Mouse (Mus musculus) CD4-positive naive resting alpha-beta T cell, adult 57 days (primary cell): ENCODE data around the gene Olfr38. TPM values are rescaled to one million over a fixed set of nuclear protein-coding genes. Genes with fewer than 3 reads are reported as not detected.

Experiments
- total RNA-seq: library from RNA; stranded (reverse); gene quantifications from one replicate; pipeline ENCODE4 v1.2.4, GENCODE M21; 2023

Olfr38 gene
- total RNA-seq, result not detected

DNA sequence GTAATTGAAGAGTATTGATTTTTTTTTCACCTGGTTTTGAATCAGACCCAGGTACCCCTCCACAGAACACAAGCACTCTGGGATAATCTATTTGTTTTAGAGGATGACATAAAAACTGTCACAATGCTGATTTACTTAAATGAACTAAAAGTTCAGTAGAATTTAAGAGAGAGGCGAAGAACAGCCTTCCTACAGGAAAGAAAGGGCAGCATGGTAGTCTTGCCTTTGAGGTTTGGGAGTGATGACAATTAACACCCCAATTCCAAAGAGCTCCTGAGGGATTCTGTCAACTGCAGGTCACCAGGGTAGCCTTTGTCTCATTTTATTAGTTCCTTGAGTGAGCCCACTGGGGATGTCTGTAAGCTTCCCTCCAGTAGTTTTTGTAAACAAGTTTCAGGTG is at the start of gene Olfr38:
Gene Olfr38, plus strand, starts transcription at position 301 of the 400 bp plus-strand sequence.

DNA sequence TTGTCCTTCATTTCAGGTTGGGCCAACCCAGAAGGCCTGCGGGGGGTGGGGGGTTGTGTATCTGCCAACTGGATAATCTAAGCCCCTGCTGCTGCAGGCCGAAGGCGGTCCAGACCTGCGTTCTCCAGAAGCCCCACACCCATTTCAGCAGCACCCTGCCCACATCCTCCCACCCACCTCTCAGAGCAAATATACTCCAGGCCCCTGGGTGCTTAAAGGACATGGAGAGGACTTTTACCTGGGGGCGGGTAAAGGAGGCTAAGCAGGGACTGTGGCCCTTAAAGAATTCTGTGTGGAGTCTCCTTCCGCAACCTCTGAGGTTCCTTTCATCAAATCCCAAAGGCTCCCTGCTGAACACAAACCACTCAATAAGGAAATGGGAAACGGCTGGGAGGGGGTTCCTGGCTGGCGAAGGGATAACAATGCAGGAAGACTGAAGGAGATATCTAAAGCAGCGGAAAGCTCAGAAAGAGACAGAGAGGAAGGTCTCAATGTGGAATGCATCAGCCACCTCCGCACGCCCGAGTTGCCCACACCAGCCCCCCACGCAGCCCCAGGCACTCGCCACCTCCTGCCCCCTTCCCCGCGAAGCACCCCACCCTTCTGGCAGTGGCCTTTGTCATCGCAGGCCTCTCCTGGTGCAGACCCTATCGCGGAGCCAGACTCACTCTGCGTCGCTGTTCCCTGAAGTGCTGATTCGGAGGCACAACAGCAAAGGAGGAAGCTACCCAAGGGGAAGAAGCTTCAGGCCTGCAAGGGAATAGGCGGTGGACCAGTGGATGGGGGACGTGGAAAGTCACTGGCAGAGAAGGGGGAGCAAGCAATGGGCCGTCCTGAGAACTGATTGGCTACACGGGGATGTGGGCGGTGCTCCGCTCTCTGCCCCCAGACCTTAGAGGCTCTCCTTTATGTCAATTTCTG is 46.7 kb upstream of the Olfr38 start, which contains the start of gene Tcaf1:
Gene Tcaf1, minus strand, starts transcription at position 798 of the 921 bp plus-strand sequence.

DNA sequence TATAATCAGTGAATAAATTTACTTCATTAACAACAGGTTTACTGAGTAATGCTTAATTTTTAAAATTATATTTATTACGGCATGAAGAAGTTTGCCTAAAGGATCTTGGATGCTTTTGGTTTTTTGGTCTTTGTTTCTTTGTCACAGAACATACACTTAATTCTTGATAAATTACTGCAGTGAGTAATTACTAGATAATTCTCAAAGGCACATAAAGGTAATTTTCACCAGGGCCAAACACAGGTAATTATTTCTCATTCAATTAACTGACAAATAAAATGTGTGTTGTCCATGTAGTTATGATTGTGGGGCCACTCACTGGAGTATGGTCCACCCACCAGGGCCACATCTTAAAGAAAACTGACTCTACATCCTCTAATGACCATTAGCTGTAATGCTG is 17.1 kb upstream of the Olfr38 start, which contains the start of gene Olfr453:
Gene Olfr453, plus strand, starts transcription at position 301 of the 400 bp plus-strand sequence.

DNA sequence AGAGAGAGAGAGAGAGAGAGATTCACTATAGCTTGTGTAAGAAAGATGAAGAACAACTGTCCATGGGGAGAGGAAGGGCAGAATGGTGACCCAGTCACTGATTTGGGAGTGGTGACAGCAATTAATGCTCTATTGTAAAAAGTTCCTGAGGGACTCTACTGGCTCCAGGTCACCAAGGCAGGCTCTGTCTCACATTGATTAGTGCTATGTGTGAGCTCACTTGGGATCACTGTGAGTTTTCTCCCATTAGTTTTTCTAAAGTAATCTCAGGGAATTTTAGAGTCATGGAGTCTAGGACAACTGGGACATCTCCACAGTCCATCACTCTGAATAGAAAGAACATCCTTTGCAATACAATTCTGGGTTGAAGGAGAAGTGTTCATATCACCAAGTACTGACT is 28.6 kb downstream of the Olfr38 start, which contains the start of gene Olfr452:
Gene Olfr452, plus strand, starts transcription at position 301 of the 400 bp plus-strand sequence.

DNA sequence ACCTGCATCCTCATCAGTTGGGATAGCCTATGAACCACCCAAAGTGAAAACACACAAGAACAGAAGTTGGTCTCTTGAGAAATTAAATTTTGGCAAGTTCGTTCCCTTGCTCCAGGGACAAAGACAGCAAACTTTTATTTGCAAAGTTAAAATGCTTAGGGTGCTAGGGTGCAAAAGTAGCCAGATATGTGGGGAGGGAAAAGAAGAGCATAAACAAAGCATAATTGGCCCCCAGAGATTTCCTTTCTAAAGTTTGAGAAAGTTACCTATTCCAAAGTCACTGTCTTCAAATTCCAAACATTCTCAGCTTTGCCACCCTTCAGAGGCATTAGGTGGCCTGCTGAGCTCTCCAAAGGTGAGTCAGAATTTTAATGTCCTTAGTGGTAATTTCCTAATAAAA is 55.4 kb downstream of the Olfr38 start, which contains the start of gene Olfr450:
Gene Olfr450, plus strand, starts transcription at position 301 of the 400 bp plus-strand sequence.

Other genes starting within 250 kb of the Olfr38 start
- not detected for gene Olfr455, start 208.8 kb upstream of the Olfr38 start, total RNA-seq
- not detected for gene Tcaf3, start 158.7 kb upstream of the Olfr38 start, total RNA-seq
- gene Tcaf2, start 111.2 kb upstream of the Olfr38 start, total RNA-seq, result 0.35 TPM
- not detected for gene Tcaf1, start 46.3 kb upstream of the Olfr38 start, total RNA-seq
- not detected for gene Olfr453, start 17.0 kb upstream of the Olfr38 start, total RNA-seq
- not detected for gene Olfr452, start 28.7 kb downstream of the Olfr38 start, total RNA-seq
- gene Olfr450, start 55.5 kb downstream of the Olfr38 start, total RNA-seq, result not detected
- gene Olfr449, start 78.0 kb downstream of the Olfr38 start, total RNA-seq, result not detected
- not detected for gene Olfr448, start 134.0 kb downstream of the Olfr38 start, total RNA-seq
- gene Olfr447, start 152.5 kb downstream of the Olfr38 start, total RNA-seq, result not detected
- gene Olfr446, start 165.0 kb downstream of the Olfr38 start, total RNA-seq, result not detected
- not detected for gene Olfr444, start 192.7 kb downstream of the Olfr38 start, total RNA-seq